Mouse (Mus musculus) heart, embryonic 14.5 days (tissue): ENCODE data around the gene Gck. TPM values are rescaled to one million over a fixed set of nuclear protein-coding genes. Genes with fewer than 3 reads are reported as not detected.
"Not testable (repeated sequence)": the region's sequence is repeated elsewhere in the genome, so short reads cannot be mapped to it uniquely, and the experiment has no call there.

Experiments used
- ATAC-seq: fragments of 200-750 bp; cut with Nextera tagmentation; 2 replicates; pipeline ENCODE4 v1.8.0; 2017; ENCODE audit warnings: low read depth, moderate TSS enrichment; ENCODE audit not compliant: insufficient number of reproducible peaks, insufficient read depth, low FRiP score
- H3K27ac ChIP-seq, 2 experiments: fragments of 200-500 bp in 1 of 2; fragments of 300-500 bp in 1 of 2; sonication (generic) in 1 of 2; replicated peaks in 1 of 2; 2 replicates each; pipeline ENCODE4 v1.5.1; 2012 to 2014; ENCODE audit warnings: low read depth in 2 of 2, low read length in 2 of 2, control low read depth in 1 of 2, mild to moderate bottlenecking in 1 of 2, mixed read lengths in 1 of 2; ENCODE audit not compliant: control insufficient read depth in 1 of 2, insufficient read depth in 1 of 2
- H3K27me3 ChIP-seq: fragments of 300-500 bp; sonication (generic); 2 replicates; pipeline ENCODE4 v1.6.1; 2014; ENCODE audit warnings: mild to moderate bottlenecking, low read length, control low read depth; ENCODE audit not compliant: control insufficient read depth, insufficient read depth
- H3K36me3 ChIP-seq: fragments of 300-500 bp; sonication (generic); 2 replicates; pipeline ENCODE4 v1.6.1; 2014; ENCODE audit warnings: mild to moderate bottlenecking, control low read depth, low read length, mixed read lengths; ENCODE audit not compliant: control insufficient read depth, insufficient read depth
- H3K4me1 ChIP-seq, 2 experiments: fragments of 200-500 bp in 1 of 2; fragments of 300-500 bp in 1 of 2; sonication (generic) in 1 of 2; 2 replicates each; pipeline ENCODE4 v1.6.1; 2012 to 2014; ENCODE audit warnings: low read length in 2 of 2, control low read depth in 1 of 2, mixed read lengths in 1 of 2; ENCODE audit not compliant: control insufficient read depth in 2 of 2, insufficient read depth in 2 of 2
- H3K4me2 ChIP-seq: fragments of 300-500 bp; sonication (generic); 2 replicates; pipeline ENCODE4 v1.6.1; 2014; ENCODE audit warnings: mild to moderate bottlenecking, low read length
- H3K4me3 ChIP-seq, 2 experiments: fragments of 200-500 bp in 1 of 2; fragments of 300-500 bp in 1 of 2; sonication (generic) in 1 of 2; 2 replicates each; pipeline ENCODE4 v1.5.1; 2012 to 2014; ENCODE audit warnings: low read length in 2 of 2, mild to moderate bottlenecking in 2 of 2, control low read depth in 1 of 2, low read depth in 1 of 2, moderate library complexity in 1 of 2; ENCODE audit not compliant: control insufficient read depth in 1 of 2, insufficient read depth in 1 of 2
- H3K9ac ChIP-seq: fragments of 300-500 bp; sonication (generic); 2 replicates; pipeline ENCODE4 v1.6.1; 2014; ENCODE audit warnings: mild to moderate bottlenecking, low read length
- H3K9me3 ChIP-seq: fragments of 300-500 bp; sonication (generic); 2 replicates; pipeline ENCODE4 v1.6.1; 2016; ENCODE audit warnings: low read length, control low read depth; ENCODE audit not compliant: control insufficient read depth
- WGBS: fragments of 180-500 bp; shearing (Covaris S2); extraction: QIAGEN DNeasy Blood & Tissue Kit; methylation state at CpG from one replicate; pipeline ENCODE4 v1.1.7; 2014; 5-methylcytosine and 5-hydroxymethylcytosine counted together
- polyA plus RNA-seq: library from polyadenylated mRNA; unstranded; fragments of >200 nt; fragmentation: Nextera tagmentation; extraction: Ambion mirVana; gene quantifications from 2 replicates; pipeline ENCODE4 v1.2.1, GENCODE M21; 2014

Gck gene
- polyA plus RNA-seq, 1 experiment from 2014 or later, result 0.65 TPM

DNA sequence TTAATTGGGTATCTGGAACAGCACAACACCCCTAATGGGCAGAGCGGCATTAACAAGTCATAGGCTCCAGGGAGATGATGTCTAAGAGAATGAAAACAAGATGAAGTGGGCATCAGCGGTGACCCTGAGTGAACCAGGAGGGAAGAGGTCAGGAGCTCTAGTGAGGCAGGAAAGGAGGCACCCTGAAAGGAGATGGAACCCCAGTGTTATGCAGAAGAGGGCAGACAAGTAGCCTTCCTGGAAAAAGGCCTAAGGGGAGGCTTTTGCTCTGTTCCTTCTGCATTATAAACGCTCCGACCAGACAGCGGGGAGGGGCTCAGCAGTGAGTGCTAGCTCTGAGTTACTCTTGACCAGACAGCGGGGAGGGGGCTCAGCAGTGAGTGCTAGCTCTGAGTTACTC lies 6.9 kb downstream of the Gck start:
- no peak overlapping the region for H3K4me2 ChIP-seq
- no peak for ATAC-seq
- H3K27me3 ChIP-seq, result no peaks in the 10 kb centered on the region
- H3K36me3 ChIP-seq, result no peaks in the 10 kb centered on the region
- 74% methylated on average over 6 of the region's 6 CpGs for WGBS
- H3K9me3 ChIP-seq, result no peaks in the 10 kb centered on the region
- H3K27ac ChIP-seq, result no peak overlapping the region
- H3K9ac ChIP-seq, result no peak overlapping the region
- no peak overlapping the region for H3K4me3 ChIP-seq
- H3K4me1 ChIP-seq, result no peaks in the 10 kb centered on the region

DNA sequence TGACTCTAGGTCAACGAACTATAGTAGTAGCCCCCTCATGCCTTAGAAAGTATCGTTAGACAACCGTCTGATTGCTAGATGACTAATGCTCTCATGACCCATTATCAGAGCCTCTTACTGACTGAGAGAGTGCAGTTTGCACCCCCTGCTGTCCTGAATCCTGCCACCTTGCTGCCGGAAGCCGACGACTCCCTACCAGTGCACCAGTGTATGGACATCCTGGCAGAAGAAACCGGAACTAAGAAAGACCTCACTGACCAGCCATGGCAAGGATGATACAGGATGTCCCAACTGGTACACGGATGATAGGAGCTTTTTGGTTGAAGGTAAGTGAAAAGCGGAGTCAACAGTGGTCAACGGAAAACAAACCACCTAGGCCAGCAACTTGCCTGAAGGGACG lies 15.3 kb downstream of the Gck start:
- H3K9ac ChIP-seq, ATAC-seq, H3K9me3 ChIP-seq, H3K27ac ChIP-seq, H3K4me1 ChIP-seq, H3K27me3 ChIP-seq, H3K4me3 ChIP-seq, H3K36me3 ChIP-seq, H3K4me2 ChIP-seq: not testable (repeated sequence)
- 80% methylated on average over 11 of the region's 11 CpGs for WGBS

DNA sequence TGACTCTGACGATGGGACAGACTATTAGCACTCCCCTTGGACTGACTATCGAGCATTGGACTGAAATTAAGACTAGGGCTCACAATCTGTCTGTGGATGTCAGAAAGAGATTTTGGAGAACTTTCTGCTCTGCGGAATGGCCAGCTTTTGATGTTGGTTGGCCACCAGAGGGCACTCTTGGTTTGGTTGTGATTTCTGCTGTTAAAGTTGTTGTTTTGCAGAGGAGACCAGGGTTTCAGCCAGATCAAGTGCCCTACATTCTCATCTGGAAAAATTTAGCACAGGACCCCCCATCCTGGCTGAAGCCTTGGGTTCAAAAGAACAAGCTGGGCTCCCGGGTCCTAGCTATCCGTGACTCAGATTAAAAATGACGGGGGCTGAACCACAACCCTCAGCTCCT lies 17.9 kb downstream of the Gck start:
- H3K4me3 ChIP-seq, H3K36me3 ChIP-seq, H3K4me1 ChIP-seq, ATAC-seq, H3K27ac ChIP-seq, H3K4me2 ChIP-seq, H3K9ac ChIP-seq, H3K9me3 ChIP-seq, H3K27me3 ChIP-seq: not testable (repeated sequence)
- WGBS, result 90% methylated on average over 6 of the region's 6 CpGs

DNA sequence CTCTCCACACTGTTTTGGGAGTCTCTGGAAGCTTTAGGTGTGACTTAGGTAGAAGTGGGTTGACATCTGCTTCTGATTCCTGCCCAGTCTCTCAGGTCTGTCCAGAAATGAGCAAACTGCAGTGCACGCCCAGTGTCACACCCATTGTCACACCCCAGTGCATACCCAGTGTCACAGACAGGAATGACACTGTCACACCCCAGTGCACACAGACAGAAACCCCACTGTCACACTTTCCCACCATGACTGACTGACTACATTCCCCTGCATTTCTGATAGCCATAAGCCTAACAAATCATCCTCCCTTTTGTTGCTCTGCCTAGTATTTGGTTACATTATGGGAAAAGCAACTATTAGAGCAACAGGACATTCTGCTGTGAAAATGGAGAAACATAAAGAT lies 19.3 kb downstream of the Gck start:
- no peak for ATAC-seq
- 0 out of 2 replicates have a peak, but pooled peaks cover 4% of the 10 kb centered on the region for H3K9me3 ChIP-seq
- no peaks in the 10 kb centered on the region for H3K36me3 ChIP-seq
- 81% methylated on average over 1 of the region's 1 CpGs for WGBS
- H3K27ac ChIP-seq, result no peak overlapping the region
- H3K9ac ChIP-seq, result no peak overlapping the region
- no peak overlapping the region for H3K4me3 ChIP-seq
- H3K4me1 ChIP-seq, result no peaks in the 10 kb centered on the region
- no peaks in the 10 kb centered on the region for H3K27me3 ChIP-seq
- H3K4me2 ChIP-seq, result no peak overlapping the region

DNA sequence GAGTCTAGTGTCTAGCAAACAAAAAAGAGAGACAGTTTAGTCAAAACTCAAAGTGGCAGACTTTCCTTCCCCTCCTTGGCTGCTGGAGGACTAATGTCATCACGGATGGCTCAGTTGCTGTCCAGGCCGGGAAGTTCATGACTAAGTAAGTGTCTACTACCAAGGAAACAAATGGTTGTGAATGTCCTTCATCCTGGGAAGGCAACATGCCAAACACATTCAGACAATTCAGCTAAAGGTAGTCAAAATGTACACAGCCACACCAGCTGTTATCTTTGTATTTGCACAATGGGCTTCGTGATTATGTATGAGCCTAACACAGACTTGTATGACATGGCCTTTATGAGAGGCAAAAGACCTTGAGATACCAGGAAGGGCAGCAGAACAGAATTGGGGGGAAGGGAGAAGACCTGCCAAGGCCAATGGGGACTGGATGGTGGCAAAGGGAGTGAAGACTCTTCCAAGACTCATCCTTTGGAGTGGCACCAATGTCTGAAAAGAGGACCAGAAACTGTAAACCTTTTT lies 23.1 kb downstream of the Gck start:
- no peaks in the 10 kb centered on the region for H3K36me3 ChIP-seq
- H3K27ac ChIP-seq, result no peak overlapping the region
- H3K4me3 ChIP-seq, result no peak overlapping the region
- H3K4me2 ChIP-seq, result no peak overlapping the region
- 83% methylated on average over 3 of the region's 3 CpGs for WGBS
- no peak for ATAC-seq
- H3K27me3 ChIP-seq, result no peaks in the 10 kb centered on the region
- no peak overlapping the region for H3K9ac ChIP-seq
- no peaks in the 10 kb centered on the region for H3K9me3 ChIP-seq
- no peaks in the 10 kb centered on the region for H3K4me1 ChIP-seq

DNA sequence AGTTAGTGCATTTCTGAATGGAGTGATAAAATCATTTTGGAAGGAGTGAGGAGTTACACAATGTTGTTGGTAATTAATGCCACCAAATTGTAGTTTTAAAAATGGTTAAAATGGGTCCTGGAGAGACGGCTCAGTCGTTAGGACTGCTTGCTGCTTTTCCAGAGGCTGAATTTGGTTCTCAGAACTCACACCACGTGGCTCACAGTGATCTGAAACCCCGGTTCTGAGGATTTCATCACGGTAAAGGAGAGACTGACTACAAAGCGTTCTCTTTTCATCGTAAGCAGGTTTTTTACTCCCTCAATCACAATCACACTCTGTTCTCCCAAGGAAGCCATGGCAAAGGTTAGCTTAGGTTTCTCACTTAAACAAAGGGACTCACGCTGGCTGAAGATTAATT lies 25.2 kb downstream of the Gck start:
- H3K9ac ChIP-seq, result no peak overlapping the region
- H3K4me3 ChIP-seq, result no peak overlapping the region
- H3K4me2 ChIP-seq, result no peak overlapping the region
- no peak overlapping the region for H3K27ac ChIP-seq
- WGBS, result 64% methylated on average over 8 of the region's 8 CpGs
- H3K36me3 ChIP-seq, result no peaks in the 10 kb centered on the region
- no peaks in the 10 kb centered on the region for H3K27me3 ChIP-seq
- no peak for ATAC-seq
- H3K4me1 ChIP-seq, result no peaks in the 10 kb centered on the region
- no peaks in the 10 kb centered on the region for H3K9me3 ChIP-seq

DNA sequence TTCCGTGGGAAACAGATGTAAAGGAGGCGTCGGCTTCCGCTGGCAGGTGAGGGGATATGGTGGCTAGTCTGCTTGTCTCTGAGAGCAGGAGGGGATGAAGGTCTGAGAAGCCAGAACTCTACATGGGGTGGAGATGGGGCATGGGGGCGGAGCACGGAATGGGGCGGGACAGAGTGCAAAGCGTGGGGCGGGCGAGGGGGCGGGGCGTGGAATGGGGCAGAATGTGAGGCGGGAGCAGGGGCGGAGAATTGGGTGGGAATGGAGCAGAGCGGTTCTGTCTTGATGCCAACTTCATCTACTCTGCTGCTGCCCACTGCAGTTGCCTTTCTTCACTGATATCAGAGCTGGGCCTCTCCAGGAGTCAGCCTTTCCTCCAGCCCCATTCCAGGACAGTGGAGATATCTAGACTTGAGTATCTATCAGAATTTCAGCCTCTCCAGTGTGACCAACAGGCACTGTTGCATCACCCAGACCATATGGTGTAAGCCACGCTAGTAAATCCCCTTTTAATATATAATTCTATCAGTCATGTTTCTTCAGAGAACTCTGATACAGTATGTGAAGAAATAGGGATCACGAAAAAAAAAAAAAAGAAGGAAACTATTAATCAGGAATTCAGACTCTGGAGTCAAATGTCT lies 29.4 kb downstream of the Gck start:
- 37% methylated on average over 17 of the region's 17 CpGs for WGBS
- H3K9ac ChIP-seq, result no peak overlapping the region
- no peaks in the 10 kb centered on the region for H3K27me3 ChIP-seq
- no peak overlapping the region for H3K4me3 ChIP-seq
- H3K27ac ChIP-seq, result no peak overlapping the region
- H3K36me3 ChIP-seq, result no peaks in the 10 kb centered on the region
- ATAC-seq, result peak; percentile 35; the same call in 1 of the 2 replicates
- no peaks in the 10 kb centered on the region for H3K9me3 ChIP-seq
- H3K4me2 ChIP-seq, result no peak overlapping the region
- peaks cover 8 to 10% of the 10 kb centered on the region in 2 experiments for H3K4me1 ChIP-seq

DNA sequence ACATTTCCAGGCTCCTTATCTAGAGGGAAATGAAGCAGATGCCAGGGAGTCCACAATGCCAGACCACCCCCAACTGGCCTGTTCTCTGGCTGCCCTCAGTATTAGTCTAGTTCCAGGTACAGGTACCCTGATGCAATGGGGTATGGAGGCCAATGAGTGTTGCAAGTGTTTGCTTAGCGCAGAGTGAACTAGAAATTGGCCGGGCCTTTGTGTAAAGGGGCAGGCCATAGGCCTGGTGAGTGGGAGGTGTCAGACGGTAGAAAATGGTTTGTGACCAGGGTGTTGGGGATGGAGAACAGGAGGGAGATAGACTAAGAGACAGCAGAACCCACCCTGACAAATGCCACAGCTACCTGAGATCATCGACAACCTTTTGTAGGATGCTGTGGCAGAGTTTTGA lies 30.3 kb downstream of the Gck start:
- Histone ChIP-seq H3K4me1 (peaks cover 10 to 12% of the 10 kb centered on the region in 2 experiments), H3K9ac (no peak overlapping the region), H3K36me3 (no peaks in the 10 kb centered on the region), H3K4me2 (no peak overlapping the region), H3K27ac (no peak overlapping the region), H3K4me3 (no peak overlapping the region), H3K9me3 (no peaks in the 10 kb centered on the region), H3K27me3 (no peaks in the 10 kb centered on the region)
- 91% methylated on average over 4 of the region's 4 CpGs for WGBS
- no peak for ATAC-seq
